Mouse (Mus musculus) intestine, embryonic 14.5 days (tissue): ENCODE data around the gene Crip2. TPM values are rescaled to one million over a fixed set of nuclear protein-coding genes. Genes with fewer than 3 reads are reported as not detected.

ENCODE experiments used
- ATAC-seq: fragments of 200-750 bp; cut with Nextera tagmentation; replicated peaks from 2 replicates; pipeline ENCODE4 v1.8.0; 2017; ENCODE audit warnings: low read depth, moderate number of reproducible peaks, moderate TSS enrichment, moderate library complexity; ENCODE audit not compliant: low FRiP score, low TSS enrichment
- DNase-seq: peaks from one replicate; pipeline ENCODE4 v3.0.0-alpha.2; 2018; ENCODE audit warnings: low spot score
- H3K27ac ChIP-seq: fragments of 300-500 bp; sonication (generic); 2 replicates; pipeline ENCODE4 v1.5.1; 2014; ENCODE audit warnings: low read depth, mild to moderate bottlenecking, control low read depth
- H3K27me3 ChIP-seq: fragments of 300-500 bp; sonication (generic); replicated peaks from 2 replicates; pipeline ENCODE4 v1.6.1; 2014; ENCODE audit warnings: low read length, control low read depth; ENCODE audit not compliant: control insufficient read depth, insufficient read depth
- H3K36me3 ChIP-seq: fragments of 300-500 bp; sonication (generic); 2 replicates; pipeline ENCODE4 v1.6.1; 2014; ENCODE audit warnings: low read length, control low read depth; ENCODE audit not compliant: control insufficient read depth, insufficient read depth
- H3K4me1 ChIP-seq: fragments of 300-500 bp; sonication (generic); replicated peaks from 2 replicates; pipeline ENCODE4 v1.6.1; 2014; ENCODE audit warnings: low read length, control low read depth, mixed read lengths; ENCODE audit not compliant: control insufficient read depth, insufficient read depth
- H3K4me2 ChIP-seq: fragments of 300-500 bp; sonication (generic); 2 replicates; pipeline ENCODE4 v1.6.1; 2014; ENCODE audit warnings: low read length
- H3K4me3 ChIP-seq: fragments of 300-500 bp; sonication (generic); 2 replicates; pipeline ENCODE4 v1.5.1; 2014; ENCODE audit warnings: low read depth, low read length, control low read depth, mixed read lengths
- H3K9ac ChIP-seq: fragments of 300-500 bp; sonication (generic); 2 replicates; pipeline ENCODE4 v1.6.1; 2014; ENCODE audit warnings: mild to moderate bottlenecking, low read length
- H3K9me3 ChIP-seq: fragments of 300-500 bp; sonication (generic); 2 replicates; pipeline ENCODE4 v1.6.1; 2016; ENCODE audit warnings: low read length, control low read depth; ENCODE audit not compliant: control insufficient read depth
- WGBS: fragments of 180-500 bp; shearing (Covaris S2); extraction: QIAGEN DNeasy Blood & Tissue Kit; methylation state at CpG from one replicate; pipeline ENCODE4 v1.1.7; 2014; 5-methylcytosine and 5-hydroxymethylcytosine counted together
- polyA plus RNA-seq: library from polyadenylated mRNA; unstranded; fragments of >200 nt; fragmentation: Nextera tagmentation; extraction: Ambion mirVana; gene quantifications from 2 replicates; pipeline ENCODE4 v1.2.1, GENCODE M21; 2014

The Crip2 gene
- polyA plus RNA-seq, 1 experiment from 2014 or later: 124 TPM

DNA sequence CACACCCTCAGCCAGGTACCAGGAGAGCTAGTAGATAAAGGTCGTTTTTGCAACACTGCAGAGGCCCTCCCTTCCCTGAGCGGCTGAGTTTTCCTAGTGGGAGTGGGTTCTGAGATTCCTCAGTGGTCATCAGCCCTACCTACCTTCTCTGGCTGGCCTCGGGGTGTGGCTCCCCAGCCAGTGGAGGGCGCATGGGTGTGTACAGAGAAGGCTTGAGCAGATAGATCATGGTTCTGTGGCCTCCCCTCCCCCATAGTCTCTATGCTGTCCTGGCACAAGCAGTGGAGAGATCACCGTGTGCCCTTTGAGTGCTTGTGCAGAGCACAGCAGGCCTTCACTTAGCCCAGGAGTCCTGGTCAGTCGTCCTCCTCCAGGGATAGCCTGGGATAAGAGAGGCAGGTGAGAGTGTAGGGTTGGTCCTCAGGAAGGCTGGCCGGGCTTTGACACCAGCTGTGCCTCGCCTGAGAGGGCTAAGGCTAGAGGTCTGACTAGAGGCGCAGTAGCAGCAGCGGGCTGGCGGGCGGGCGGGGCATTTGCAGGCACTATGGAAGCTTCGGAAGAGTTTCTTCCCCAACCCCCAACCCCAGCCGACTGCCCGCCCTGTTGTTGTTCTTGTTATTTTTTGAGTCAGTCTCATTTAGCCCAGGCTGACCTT, 8.5 kb downstream of the Crip2 start:
- no peak for ATAC-seq
- Histone ChIP-seq H3K4me1 (peaks cover 20% of the 10 kb centered on the region; the same call in 1 of the 2 replicates), H3K9me3 (no peaks in the 10 kb centered on the region), H3K36me3 (no peaks in the 10 kb centered on the region), H3K27me3 (peaks cover 14% of the 10 kb centered on the region), H3K4me3 (no peak overlapping the region), H3K9ac (no peak overlapping the region), H3K4me2 (no peak overlapping the region), H3K27ac (no peak overlapping the region)
- 37% methylated on average over 16 of the region's 16 CpGs for WGBS
- DNase-seq: no peak

DNA sequence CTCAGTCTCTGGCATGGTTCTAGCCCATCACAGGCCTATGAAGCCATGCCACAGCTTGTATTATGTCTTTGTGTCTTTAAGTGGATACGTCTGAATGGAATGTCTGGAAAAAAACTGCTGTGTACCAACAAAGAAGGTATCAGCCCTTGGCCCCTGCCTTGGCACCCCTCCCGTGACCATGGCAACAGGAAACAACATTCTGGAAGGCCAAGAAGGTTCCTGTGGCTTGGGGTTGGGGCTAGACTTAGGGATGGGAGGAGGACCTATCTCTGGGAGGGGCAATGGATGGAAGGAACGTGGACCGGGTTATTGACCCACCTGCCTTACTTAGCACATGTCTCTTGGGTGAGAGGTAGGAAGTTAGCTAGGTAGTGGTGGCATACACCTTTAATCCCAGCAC, 9.3 kb downstream of the Crip2 start:
- no peak overlapping the region for H3K4me3 ChIP-seq
- no peaks in the 10 kb centered on the region for H3K36me3 ChIP-seq
- 75% methylated on average over 4 of the region's 4 CpGs for WGBS
- peaks cover 14% of the 10 kb centered on the region for H3K27me3 ChIP-seq
- H3K9ac ChIP-seq: no peak overlapping the region
- H3K4me2 ChIP-seq: no peak overlapping the region
- H3K4me1 ChIP-seq: peaks cover 20% of the 10 kb centered on the region; the same call in 1 of the 2 replicates
- H3K27ac ChIP-seq: no peak overlapping the region
- no peak for ATAC-seq
- DNase-seq: no peak
- H3K9me3 ChIP-seq: no peaks in the 10 kb centered on the region

DNA sequence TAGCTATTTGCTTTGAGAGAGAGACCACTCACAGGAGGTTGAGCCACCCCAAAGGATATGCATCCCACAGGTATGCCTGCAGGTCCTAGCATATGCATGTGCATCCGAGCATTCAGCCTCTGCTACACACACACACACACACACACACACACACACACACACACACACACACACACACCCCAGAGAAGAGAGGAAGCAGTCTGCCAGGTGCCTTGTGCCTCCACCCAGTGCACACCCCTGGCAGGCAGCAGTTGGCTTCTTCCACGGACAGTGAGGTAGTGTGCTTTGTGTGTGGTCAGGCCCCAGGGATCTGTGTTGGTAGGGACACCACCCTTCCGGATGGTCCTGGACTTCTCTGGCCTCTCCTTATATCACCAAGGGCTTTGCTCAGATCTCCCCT, 9.9 kb downstream of the Crip2 start:
- Histone ChIP-seq H3K36me3 (no peaks in the 10 kb centered on the region), H3K4me1 (peaks cover 20% of the 10 kb centered on the region; the same call in 1 of the 2 replicates), H3K27ac (no peak overlapping the region), H3K27me3 (peaks cover 14% of the 10 kb centered on the region), H3K4me3 (no peak overlapping the region), H3K9ac (no peak overlapping the region), H3K4me2 (no peak overlapping the region), H3K9me3 (no peaks in the 10 kb centered on the region)
- ATAC-seq (no peak), DNase-seq (no peak)
- 72% methylated on average over 3 of the region's 3 CpGs for WGBS

DNA sequence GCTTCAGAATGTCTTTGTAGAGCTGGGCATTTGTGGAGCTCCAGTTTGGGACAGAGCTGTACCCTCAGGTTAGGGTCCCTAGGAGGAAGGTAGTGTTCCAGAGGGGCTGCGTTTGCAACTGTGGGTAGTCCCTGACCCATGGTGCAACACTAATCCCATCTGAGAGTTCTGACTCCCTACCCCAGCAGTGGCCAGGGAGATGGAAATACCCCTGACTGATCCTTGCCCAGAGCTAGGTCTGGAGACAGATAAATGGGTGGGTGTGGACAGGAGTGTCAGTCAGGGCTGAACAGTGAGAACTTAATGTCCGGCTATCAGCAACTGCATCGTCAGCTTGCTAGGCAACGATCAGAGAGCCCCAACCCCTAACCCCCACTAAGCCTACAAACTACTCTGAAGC, 10.6 kb downstream of the Crip2 start:
- ATAC-seq (no peak), DNase-seq (no peak)
- 78% methylated on average over 4 of the region's 4 CpGs for WGBS
- H3K4me1 ChIP-seq: peaks cover 23% of the 10 kb centered on the region
- peaks cover 14% of the 10 kb centered on the region for H3K27me3 ChIP-seq
- H3K27ac ChIP-seq: no peak overlapping the region
- H3K36me3 ChIP-seq: no peaks in the 10 kb centered on the region
- no peak overlapping the region for H3K4me2 ChIP-seq
- H3K4me3 ChIP-seq: no peak overlapping the region
- no peak overlapping the region for H3K9ac ChIP-seq
- H3K9me3 ChIP-seq: no peaks in the 10 kb centered on the region

DNA sequence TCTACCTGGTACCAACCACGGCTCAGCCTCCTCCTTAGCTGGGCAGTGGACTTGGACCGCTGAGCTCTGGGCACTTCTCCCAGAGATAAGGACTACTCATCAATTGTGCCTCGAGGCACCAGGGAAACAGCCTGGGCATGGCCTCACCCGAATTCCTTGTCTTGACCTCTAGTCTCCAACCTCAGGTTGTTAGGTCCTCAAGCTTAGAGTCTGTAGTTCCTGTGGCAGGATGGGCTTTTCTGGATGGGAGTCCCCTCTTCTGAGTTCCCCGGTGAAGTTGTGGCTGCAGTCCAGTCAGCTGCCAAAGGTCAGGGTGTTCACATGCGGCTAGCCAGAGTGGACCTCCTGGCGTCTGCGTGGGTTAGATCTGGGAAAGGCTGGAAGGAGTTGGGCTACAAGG, 11.0 kb downstream of the Crip2 start:
- no peak for ATAC-seq

DNA sequence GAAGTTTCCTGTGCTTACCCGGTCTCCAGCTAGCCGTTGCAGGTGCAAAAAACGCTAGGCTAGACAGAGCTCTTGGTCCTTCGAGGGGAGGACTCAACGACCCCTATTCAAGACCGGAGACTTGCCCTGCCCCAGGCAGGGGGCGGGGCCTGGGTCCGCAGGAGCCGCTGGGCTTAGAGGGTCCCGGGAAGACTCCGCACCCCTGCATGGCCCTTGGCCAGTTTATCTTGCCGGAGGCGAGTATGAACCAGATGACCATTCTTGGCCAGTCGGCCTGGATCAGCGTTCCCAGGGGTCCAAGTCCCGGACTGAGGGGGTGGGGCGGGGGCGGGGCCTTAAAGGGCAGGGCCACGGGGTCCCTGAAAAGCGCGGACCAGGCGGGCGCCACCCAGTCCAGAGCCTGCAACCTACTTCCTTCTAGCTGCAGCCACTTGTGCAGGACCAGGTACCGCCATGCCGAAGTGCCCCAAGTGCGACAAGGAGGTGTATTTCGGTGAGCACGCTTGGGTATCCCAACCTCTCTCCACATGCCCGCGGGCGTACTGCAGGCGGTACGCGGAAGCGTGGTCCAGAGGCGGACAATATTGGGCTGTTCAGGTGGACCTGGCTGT, 11.7 kb downstream of the Crip2 start:
- H3K27me3 ChIP-seq: peaks cover 14% of the 10 kb centered on the region
- DNase-seq (peak; percentile 74), ATAC-seq (no peak)
- H3K27ac ChIP-seq: no peak overlapping the region
- H3K4me2 ChIP-seq: peak overlapping the region; percentile 90
- H3K9ac ChIP-seq: peak overlapping the region; percentile 42
- H3K4me3 ChIP-seq: peak overlapping the region; percentile 46
- no peaks in the 10 kb centered on the region for H3K36me3 ChIP-seq
- H3K4me1 ChIP-seq: peaks cover 20% of the 10 kb centered on the region
- under 1% methylated on average over 35 of the region's 36 CpGs for WGBS
- no peaks in the 10 kb centered on the region for H3K9me3 ChIP-seq

More for the DNA sequence above, 11.0 kb downstream of the Crip2 start:
- Histone ChIP-seq H3K9ac (no peak overlapping the region), H3K4me1 (peaks cover 23% of the 10 kb centered on the region), H3K9me3 (no peaks in the 10 kb centered on the region), H3K4me3 (no peak overlapping the region), H3K27ac (no peak overlapping the region), H3K36me3 (no peaks in the 10 kb centered on the region), H3K4me2 (no peak overlapping the region), H3K27me3 (peaks cover 14% of the 10 kb centered on the region)
- no peak for DNase-seq
- WGBS: 65% methylated on average over 8 of the region's 8 CpGs

DNA sequence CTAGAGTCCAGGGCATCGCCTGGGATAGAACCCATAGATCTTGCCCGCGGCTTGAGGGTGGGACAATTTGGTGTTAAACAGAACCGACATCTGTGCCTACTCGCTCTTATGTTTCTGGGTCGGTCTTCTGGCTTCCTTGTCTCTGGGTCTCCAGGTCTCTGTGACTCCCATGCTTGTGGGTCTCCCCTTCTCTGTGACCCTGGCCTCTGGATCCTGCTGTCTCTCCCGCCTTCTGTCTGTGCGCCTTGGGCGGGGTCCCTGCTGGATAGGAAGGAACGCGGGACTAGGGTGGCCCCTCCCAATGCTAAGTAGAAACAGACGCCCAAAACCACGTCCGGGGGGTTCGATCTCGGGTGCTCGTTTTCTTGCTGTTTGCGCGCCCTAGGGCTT, 12.2 kb downstream of the Crip2 start:
- no peak overlapping the region for H3K27ac ChIP-seq
- H3K9me3 ChIP-seq: no peaks in the 10 kb centered on the region
- peak overlapping the region; percentile 42 for H3K9ac ChIP-seq
- 24% methylated on average over 19 of the region's 19 CpGs for WGBS
- H3K4me2 ChIP-seq: peak overlapping the region; percentile 90
- H3K27me3 ChIP-seq: peaks cover 14% of the 10 kb centered on the region
- H3K4me3 ChIP-seq: peak overlapping the region; percentile 46
- no peak for DNase-seq
- no peaks in the 10 kb centered on the region for H3K36me3 ChIP-seq
- H3K4me1 ChIP-seq: peaks cover 25% of the 10 kb centered on the region
- ATAC-seq: no peak

DNA sequence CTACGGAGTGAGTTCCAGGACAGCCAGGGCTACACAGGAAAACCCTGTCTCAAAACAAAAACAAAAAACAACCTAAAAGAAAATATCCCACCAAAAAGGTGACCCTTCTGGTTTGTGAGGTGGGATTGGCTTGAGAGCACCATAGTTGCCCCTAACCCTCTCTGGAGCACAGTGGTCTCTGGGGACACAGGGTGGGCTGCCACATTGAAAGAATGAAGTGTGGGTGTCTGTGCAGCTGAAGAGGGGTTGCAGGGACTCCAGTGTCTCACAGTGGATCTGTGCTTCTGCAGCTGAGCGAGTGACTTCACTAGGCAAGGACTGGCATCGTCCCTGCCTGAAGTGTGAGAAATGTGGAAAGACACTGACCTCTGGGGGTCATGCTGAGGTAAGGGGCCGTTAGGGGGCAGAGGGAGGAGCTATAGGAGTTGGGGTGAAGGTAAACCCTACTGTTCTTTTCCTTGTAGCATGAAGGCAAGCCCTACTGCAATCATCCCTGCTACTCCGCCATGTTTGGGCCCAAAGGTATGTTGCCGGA, 13.0 kb downstream of the Crip2 start:
- DNase-seq (no peak), ATAC-seq (no peak)
- Histone ChIP-seq H3K9me3 (no peaks in the 10 kb centered on the region), H3K9ac (no peak overlapping the region), H3K27ac (no peak overlapping the region), H3K27me3 (peaks cover 14% of the 10 kb centered on the region), H3K36me3 (no peaks in the 10 kb centered on the region; the same call in 1 of the 2 replicates), H3K4me3 (0 out of 2 replicates have a peak overlapping the region, but pooled peaks have one; percentile 46), H3K4me2 (no peak overlapping the region; the same call in 1 of the 2 replicates), H3K4me1 (peaks cover 25% of the 10 kb centered on the region)
- WGBS: 80% methylated on average over 6 of the region's 6 CpGs
